Mouse (Mus musculus) G1E (cell line): Measurements from ENCODE around the gene Kctd2.

ENCODE experiments used
- CTCF ChIP-seq: IDR thresholded peaks from 2 replicates; pipeline ENCODE4 v1.5.1; 2012; ENCODE audit warnings: low read depth, low read length, inconsistent platforms, mixed read lengths
- GATA1 ChIP-seq: IDR thresholded peaks from 2 replicates; pipeline ENCODE4 v1.6.1; 2012; ENCODE audit warnings: borderline replicate concordance, low read length, inconsistent platforms, mixed read lengths
- GATA2 ChIP-seq: IDR thresholded peaks from 2 replicates; pipeline ENCODE4 v1.6.1; 2012; ENCODE audit warnings: low read depth, low read length, inconsistent platforms, borderline replicate concordance
- POLR2AphosphoS5 ChIP-seq: IDR thresholded peaks from 2 replicates; pipeline ENCODE4 v1.6.1; 2012; ENCODE audit warnings: low read depth, low read length, inconsistent platforms; ENCODE audit not compliant: insufficient replicate concordance
- TAL1 ChIP-seq: conservative IDR thresholded peaks from 2 replicates; pipeline ENCODE4 v1.6.1; 2012; ENCODE audit warnings: low read depth, low read length, inconsistent platforms, mixed read lengths

DNA sequence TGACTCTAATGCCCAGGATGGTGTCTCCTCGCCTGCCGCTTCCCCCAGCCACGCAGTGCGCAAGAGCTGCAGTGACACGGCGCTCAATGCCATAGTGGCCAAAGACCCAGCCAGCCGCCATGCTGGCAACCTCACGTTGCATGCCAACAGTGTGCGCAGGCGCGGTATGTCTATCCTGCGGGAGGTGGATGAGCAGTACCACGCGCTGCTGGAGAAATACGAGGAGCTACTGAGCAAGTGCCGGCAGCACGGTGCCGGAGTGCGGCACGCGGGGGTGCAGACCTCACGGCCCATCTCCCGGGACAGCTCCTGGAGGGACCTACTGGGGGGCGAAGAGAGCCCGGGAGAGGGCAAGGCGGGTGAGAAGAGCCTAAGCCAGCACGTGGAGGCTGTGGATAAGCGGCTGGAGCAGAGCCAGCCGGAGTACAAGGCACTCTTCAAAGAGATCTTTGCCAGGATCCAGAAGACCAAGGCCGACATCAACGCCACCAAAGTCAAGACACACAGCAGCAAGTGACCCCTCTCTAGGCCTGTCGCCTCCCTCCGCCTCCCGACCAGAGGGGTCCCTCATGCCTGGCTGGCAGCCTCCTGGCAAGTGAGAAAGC, 26.1 kb upstream of the Kctd2 start:
- TF ChIP-seq CTCF (no peak), GATA2 (no peak), GATA1 (no peak), TAL1 (no peak), POLR2AphosphoS5 (no peak)
